ENCODE assay signal across 14 mouse cellular contexts in the genomic region with DNA sequence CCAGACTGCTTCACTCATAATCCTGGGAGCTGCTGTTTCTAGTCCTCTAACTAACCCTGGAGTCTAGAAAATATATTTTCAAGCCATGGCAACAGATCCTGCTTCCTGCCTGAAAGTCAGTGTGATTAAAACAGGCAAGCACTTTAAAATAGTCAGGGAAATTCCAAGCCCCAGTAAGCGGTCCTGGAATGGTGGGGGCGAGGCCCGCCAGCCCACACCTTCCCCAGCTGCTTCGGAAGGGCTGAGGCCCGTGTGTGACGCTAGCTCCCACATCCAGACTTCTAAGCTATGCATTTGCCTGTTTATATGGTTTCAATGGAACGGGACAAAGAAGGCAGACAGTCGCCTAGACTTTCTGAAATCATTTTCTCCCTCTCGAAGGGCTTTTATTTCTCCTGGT.
A peak's percentile ranks its signal among the peaks of the same experiment; 100 is the strongest.
DNase-seq lines count a peak whose midpoint lies in the region; ATAC-seq and TF ChIP-seq lines count a peak whose summit lies in the region.
"Had no signal": no experiment of that assay in that cellular context is flagged by ENCODE, and none has a peak within 500 bp of the region (broad histone marks: within the 10 kb centered on the region; RNA-seq: fewer than 3 reads in every experiment).

No protein-coding gene starts in this region.

- no peak for DNase-seq in forebrain, embryonic 11.5 days (ENCODE audit: low spot score)
- DNase-seq in kidney, postnatal 0 days (ENCODE audit: low spot score), result peak; percentile 16
- DNase-seq in right cerebral cortex, adult 2 months (ENCODE audit: low spot score in 2 of 2), result peak; percentile 52 to 63
- DNase-seq in right cerebral cortex, postnatal 14 days, result no peak
- DNase-seq in telencephalon, adult 2 months (ENCODE audit: low read depth, low spot score), result peak; percentile 69
- no peak for DNase-seq in thymus, adult 18-20 months
- DNase-seq: adrenal gland, postnatal 25 days; cerebellum, adult 9-10 months; kidney, adult 8-10 months had no signal

- TF ChIP-seq CTCF in kidney, postnatal 0 days (IDR thresholded peaks at IDR 0.05; ENCODE audit: low read depth), result no peak

- ATAC-seq in forebrain, embryonic 16.5 days, result no peak
- no peak for ATAC-seq in forebrain, embryonic 11.5 days (replicated peaks; ENCODE audit: low FRiP score)
- ATAC-seq in kidney, postnatal 0 days (replicated peaks; ENCODE audit: low FRiP score, low read depth), result no peak
- no peak for ATAC-seq in kidney, embryonic 15.5 days (replicated peaks; ENCODE audit: low FRiP score)
- ATAC-seq: lung, postnatal 0 days had no signal

- no peak overlapping the region for H3K4me3 ChIP-seq in forebrain, embryonic 16.5 days (replicated peaks; ENCODE audit: low read length)
- H3K4me3 ChIP-seq in forebrain, embryonic 11.5 days (ENCODE audit: low read depth, low read length), result no peak overlapping the region
- no peak overlapping the region for H3K4me3 ChIP-seq in kidney, postnatal 0 days (replicated peaks; ENCODE audit: low read depth, low read length)
- H3K4me3 ChIP-seq in kidney, embryonic 15.5 days (replicated peaks), result no peak overlapping the region
- H3K4me3 ChIP-seq: megakaryocyte, embryonic 14.5 days had no signal

- H3K27ac ChIP-seq in forebrain, embryonic 16.5 days (ENCODE audit: low read length), result peak overlapping the region; percentile 20; the same call in 1 of the 2 replicates
- no peak overlapping the region for H3K27ac ChIP-seq in forebrain, embryonic 11.5 days (ENCODE audit: low read depth, low read length)
- H3K27ac ChIP-seq in kidney, postnatal 0 days, result no peak overlapping the region
- H3K27ac ChIP-seq in kidney, embryonic 15.5 days, result no peak overlapping the region
- H3K27ac ChIP-seq: liver, embryonic 14.5 days had no signal

- no peaks in the 10 kb centered on the region for H3K27me3 ChIP-seq in forebrain, embryonic 16.5 days (replicated peaks; ENCODE audit: control insufficient read depth, insufficient read depth, low read length)
- no peaks in the 10 kb centered on the region for H3K27me3 ChIP-seq in forebrain, embryonic 11.5 days (ENCODE audit: control insufficient read depth, insufficient read depth, low read length)
- H3K27me3 ChIP-seq in kidney, postnatal 0 days (ENCODE audit: insufficient read depth, low read length), result no peaks in the 10 kb centered on the region
- H3K27me3 ChIP-seq in kidney, embryonic 15.5 days, result no peaks in the 10 kb centered on the region
- H3K27me3 ChIP-seq: megakaryocyte, embryonic 14.5 days had no signal

- no peak overlapping the region for H3K9ac ChIP-seq in forebrain, embryonic 16.5 days (replicated peaks; ENCODE audit: low read depth, low read length)
- H3K9ac ChIP-seq in forebrain, embryonic 11.5 days (ENCODE audit: low read length), result no peak overlapping the region
- no peak overlapping the region for H3K9ac ChIP-seq in kidney, postnatal 0 days (ENCODE audit: low read depth, low read length)
- no peak overlapping the region for H3K9ac ChIP-seq in kidney, embryonic 15.5 days
- H3K9ac ChIP-seq: liver, embryonic 14.5 days had no signal

- 60% methylated on average over 9 of the region's 9 CpGs for WGBS in forebrain, embryonic 16.5 days
- WGBS in forebrain, embryonic 11.5 days, result 77% methylated on average over 9 of the region's 9 CpGs
- WGBS in kidney, postnatal 0 days, result 29% methylated on average over 9 of the region's 9 CpGs
- 36% methylated on average over 9 of the region's 9 CpGs for WGBS in kidney, embryonic 15.5 days

- 0 out of 2 replicates have a peak, but pooled peaks cover 6% of the 10 kb centered on the region for H3K4me1 ChIP-seq in forebrain, embryonic 16.5 days (replicated peaks; ENCODE audit: control insufficient read depth, insufficient read depth, low read length)
- no peaks in the 10 kb centered on the region for H3K4me1 ChIP-seq in forebrain, embryonic 11.5 days (replicated peaks; ENCODE audit: control insufficient read depth, insufficient read depth, low read length)
- H3K4me1 ChIP-seq in kidney, postnatal 0 days (replicated peaks; ENCODE audit: insufficient read depth, low read length), result no peaks in the 10 kb centered on the region
- no peaks in the 10 kb centered on the region; the same call in 1 of the 2 replicates for H3K4me1 ChIP-seq in kidney, embryonic 15.5 days
- H3K4me1 ChIP-seq: megakaryocyte, embryonic 14.5 days had no signal

- H3K36me3 ChIP-seq in forebrain, embryonic 16.5 days (ENCODE audit: control insufficient read depth, insufficient read depth), result no peaks in the 10 kb centered on the region
- no peaks in the 10 kb centered on the region for H3K36me3 ChIP-seq in forebrain, embryonic 11.5 days (ENCODE audit: control insufficient read depth, insufficient read depth, low read length)
- H3K36me3 ChIP-seq in kidney, postnatal 0 days (ENCODE audit: insufficient read depth, low read length), result no peaks in the 10 kb centered on the region
- no peaks in the 10 kb centered on the region for H3K36me3 ChIP-seq in kidney, embryonic 15.5 days

- H3K9me3 ChIP-seq in forebrain, embryonic 16.5 days (ENCODE audit: control insufficient read depth, low read length), result no peaks in the 10 kb centered on the region
- H3K9me3 ChIP-seq in forebrain, embryonic 11.5 days (ENCODE audit: control insufficient read depth, low read length), result no peaks in the 10 kb centered on the region
- H3K9me3 ChIP-seq in kidney, postnatal 0 days (replicated peaks; ENCODE audit: low read length), result no peaks in the 10 kb centered on the region
- H3K9me3 ChIP-seq in kidney, embryonic 15.5 days (replicated peaks), result 0 out of 2 replicates have a peak, but pooled peaks cover 2% of the 10 kb centered on the region

- H3K4me2 ChIP-seq in forebrain, embryonic 16.5 days (ENCODE audit: low read length), result no peak overlapping the region
- H3K4me2 ChIP-seq in forebrain, embryonic 11.5 days (ENCODE audit: low read depth, low read length, severe bottlenecking), result no peak overlapping the region
- H3K4me2 ChIP-seq in kidney, postnatal 0 days (ENCODE audit: low read length), result no peak overlapping the region
- H3K4me2 ChIP-seq in kidney, embryonic 15.5 days, result no peak overlapping the region

Comparison
In these comparisons a context has a peak if more than half of its experiments do, and no peak if none do; other contexts are left out.
1. DNase-seq: peak in kidney, postnatal 0 days (single experiment), right cerebral cortex, adult 2 months (2 of 2) and telencephalon, adult 2 months (single experiment); none in forebrain, embryonic 11.5 days (single experiment), right cerebral cortex, postnatal 14 days (single experiment) and thymus, adult 18-20 months (0 of 2).